Mouse (Mus musculus) thymus, adult 2 months (tissue): Measurements from ENCODE around the gene Higd1c. TPM values are rescaled to one million over a fixed set of nuclear protein-coding genes. Genes with fewer than 3 reads are reported as not detected.
A peak's percentile ranks its signal among the peaks of the same experiment; 100 is the strongest.

ENCODE experiments used
- DNase-seq: peaks from one replicate; pipeline ENCODE4 v3.0.0; 2021
- H3K27ac ChIP-seq: fragments of 200-500 bp; 2 replicates; pipeline ENCODE4 v1.5.1; 2012; ENCODE audit warnings: low read length, control low read depth; ENCODE audit not compliant: control insufficient read depth, insufficient read depth
- H3K27me3 ChIP-seq: fragments of 200-500 bp; 2 replicates; pipeline ENCODE4 v1.6.1; 2012; ENCODE audit warnings: mild to moderate bottlenecking, low read length, moderate library complexity, mixed read lengths; ENCODE audit not compliant: control insufficient read depth, insufficient read depth
- H3K36me3 ChIP-seq: fragments of 200-500 bp; 2 replicates; pipeline ENCODE4 v1.6.1; 2012; ENCODE audit warnings: mild to moderate bottlenecking, low read length, moderate library complexity; ENCODE audit not compliant: control insufficient read depth, insufficient read depth
- H3K4me1 ChIP-seq: fragments of 200-500 bp; replicated peaks from 2 replicates; pipeline ENCODE4 v1.6.1; 2012; ENCODE audit warnings: low read length; ENCODE audit not compliant: control insufficient read depth, insufficient read depth
- H3K4me3 ChIP-seq: fragments of 200-500 bp; 2 replicates; pipeline ENCODE4 v1.5.1; 2012; ENCODE audit warnings: mild to moderate bottlenecking, low read length, control low read depth, moderate library complexity; ENCODE audit not compliant: control insufficient read depth, insufficient read depth
- CTCF ChIP-seq: fragments of 200-500 bp; IDR thresholded peaks from 2 replicates; pipeline ENCODE4 v1.5.1; 2012; ENCODE audit warnings: mild to moderate bottlenecking, control low read depth, low read length, moderate library complexity, borderline replicate concordance; ENCODE audit not compliant: control insufficient read depth, poor library complexity, insufficient read depth; ENCODE audit errors: extremely low read depth
- POLR2A ChIP-seq: fragments of 200-500 bp; IDR thresholded peaks from 2 replicates; pipeline ENCODE4 v1.6.1; 2012; ENCODE audit warnings: mild to moderate bottlenecking, low read length, control low read depth, moderate library complexity; ENCODE audit not compliant: control insufficient read depth, poor library complexity, insufficient read depth; ENCODE audit errors: extremely low read depth
- WGBS: fragments of 180-500 bp; shearing (Covaris S2); methylation state at CpG from one replicate; pipeline ENCODE4 v1.1.7; 2018; 5-methylcytosine and 5-hydroxymethylcytosine counted together
- polyA plus RNA-seq: library from polyadenylated mRNA; depleted of rRNA; stranded (reverse); fragments of >200 nt; gene quantifications from 2 replicates; pipeline ENCODE4 v1.2.3, GENCODE M21; 2012; rRNA removed

Gene Higd1c
- polyA plus RNA-seq, 1 experiment = not detected

GRCm38 (mm10) chr15:100422899-100423860 lies 58.8 kb downstream of the Higd1c start:
- no peaks in the 10 kb centered on the region for H3K36me3 ChIP-seq
- WGBS = under 1% methylated on average over 65 of the region's 65 CpGs
- H3K4me1 ChIP-seq = peaks cover 34% of the 10 kb centered on the region
- H3K27me3 ChIP-seq = peaks cover 4% of the 10 kb centered on the region; the same call in 1 of the 2 replicates
- H3K4me3 ChIP-seq = peak overlapping the region; percentile 59
- H3K27ac ChIP-seq = no peak overlapping the region
- TF ChIP-seq POLR2A = peak; percentile 85
- TF ChIP-seq CTCF = 0 out of 2 replicates have a peak, but pooled peaks have one; percentile 28
- peak; percentile 95 for DNase-seq

GRCm38 (mm10) chr15:100423916-100424315 lies 59.6 kb downstream of the Higd1c start:
- H3K27me3 ChIP-seq = peaks cover 4% of the 10 kb centered on the region; the same call in 1 of the 2 replicates
- no peaks in the 10 kb centered on the region for H3K36me3 ChIP-seq
- peak overlapping the region; percentile 27 for H3K4me3 ChIP-seq
- TF ChIP-seq CTCF (no peak), POLR2A (no peak)
- 4% methylated on average over 14 of the region's 14 CpGs for WGBS
- H3K4me1 ChIP-seq = peaks cover 34% of the 10 kb centered on the region
- DNase-seq = no peak
- H3K27ac ChIP-seq = no peak overlapping the region

GRCm38 (mm10) chr15:100424396-100425122 lies 60.2 kb downstream of the Higd1c start, which contains the start of gene Slc11a2:
Slc11a2 (minus strand) TSS chr15:100425072.
- no peak for DNase-seq
- H3K36me3 ChIP-seq = no peaks in the 10 kb centered on the region
- WGBS = 24% methylated on average over 17 of the region's 17 CpGs
- H3K27me3 ChIP-seq = peaks cover 4% of the 10 kb centered on the region; the same call in 1 of the 2 replicates
- peaks cover 29% of the 10 kb centered on the region for H3K4me1 ChIP-seq
- H3K4me3 ChIP-seq = peak within 1 kb of the TSS; percentile 27
- no peak within 1 kb of the TSS for H3K27ac ChIP-seq
- TF ChIP-seq CTCF (no peak), POLR2A (no peak)

GRCm38 (mm10) chr15:100428296-100428905 lies 64.1 kb downstream of the Higd1c start:
- TF ChIP-seq POLR2A (no peak), CTCF (no peak)
- WGBS = 94% methylated on average over 13 of the region's 13 CpGs
- H3K27me3 ChIP-seq = peaks cover 4% of the 10 kb centered on the region; the same call in 1 of the 2 replicates
- H3K27ac ChIP-seq = no peak overlapping the region
- H3K4me1 ChIP-seq = peaks cover 9% of the 10 kb centered on the region
- no peaks in the 10 kb centered on the region for H3K36me3 ChIP-seq
- no peak overlapping the region for H3K4me3 ChIP-seq
- no peak for DNase-seq

- Histone ChIP-seq H3K27me3 (no peaks in the 10 kb centered on the region), H3K4me3 (no peak overlapping the region), H3K36me3 (no peaks in the 10 kb centered on the region), H3K27ac (no peak overlapping the region), H3K4me1 (no peaks in the 10 kb centered on the region)
- TF ChIP-seq CTCF = no peak
- no peak for TF ChIP-seq POLR2A
- no peak for DNase-seq
- WGBS = 89% methylated on average over 11 of the region's 11 CpGs
Observed at GRCm38 (mm10) chr15:100429959-100430565, 65.7 kb downstream of the Higd1c start.

GRCm38 (mm10) chr15:100433234-100433633 lies 68.9 kb downstream of the Higd1c start:
- WGBS = 83% methylated on average over 4 of the region's 4 CpGs
- TF ChIP-seq CTCF (no peak), POLR2A (no peak)

More at GRCm38 (mm10) chr15:100433234-100433633, 68.9 kb downstream of the Higd1c start:
- Histone ChIP-seq H3K4me3 (no peak overlapping the region), H3K27ac (no peak overlapping the region), H3K4me1 (no peaks in the 10 kb centered on the region), H3K27me3 (no peaks in the 10 kb centered on the region), H3K36me3 (no peaks in the 10 kb centered on the region)
- no peak for DNase-seq

Other genes with a start within 250 kb of the Higd1c start
- 86.4 and 110 TPM in 2 replicates for gene Atf1, start 136.7 kb upstream of the Higd1c start, polyA plus RNA-seq
- gene Tmprss12, start 83.7 kb upstream of the Higd1c start, polyA plus RNA-seq = not detected in 2 replicates
- 18.9 TPM in 2 replicates for gene Mettl7a1, start 60.4 kb upstream of the Higd1c start, polyA plus RNA-seq
- gene Mettl7a3, start 29.6 kb upstream of the Higd1c start, polyA plus RNA-seq = 0.05 TPM in 1 of 2 replicates, not detected in the other
- gene Methig1, start 11.4 kb upstream of the Higd1c start, polyA plus RNA-seq = not detected in 2 replicates
- not detected in 2 replicates for gene Mettl7a2, start 11.3 kb upstream of the Higd1c start, polyA plus RNA-seq
- gene Gm5475, start 57.6 kb downstream of the Higd1c start, polyA plus RNA-seq = 0.04 and 0.05 TPM in 2 replicates
- gene Slc11a2, start 60.5 kb downstream of the Higd1c start, polyA plus RNA-seq = 46.4 and 54.1 TPM in 2 replicates
- gene Letmd1, start 104.5 kb downstream of the Higd1c start, polyA plus RNA-seq = 83.1 and 101 TPM in 2 replicates
- gene Csrnp2, start 130.9 kb downstream of the Higd1c start, polyA plus RNA-seq = 8.7 and 9.6 TPM in 2 replicates
- gene Tfcp2, start 187.5 kb downstream of the Higd1c start, polyA plus RNA-seq = 7.7 and 8.2 TPM in 2 replicates
- gene Pou6f1, start 235.4 kb downstream of the Higd1c start, polyA plus RNA-seq = 184 and 203 TPM in 2 replicates